Mouse (Mus musculus) adrenal gland, postnatal 36 days (tissue): ENCODE measurements around the gene Cyp2g1. TPM values are rescaled to one million over a fixed set of nuclear protein-coding genes. Genes with fewer than 3 reads are reported as not detected.

Source experiments
- total RNA-seq, 2 experiments: library from RNA; stranded (reverse); gene quantifications; 2 replicates each; pipeline ENCODE4 v1.2.3; 2021

The Cyp2g1 gene
- total RNA-seq, 2 experiments from 2014 or later = not detected

Other genes starting within 250 kb of the Cyp2g1 start
- not detected for gene Vmn1r185, start 190.4 kb upstream of the Cyp2g1 start, total RNA-seq
- not detected for gene Cyp2b23, start 122.5 kb upstream of the Cyp2g1 start, total RNA-seq
- gene Cyp2b19, start 51.8 kb upstream of the Cyp2g1 start, total RNA-seq = not detected
- gene Cyp2a5, start 26.4 kb downstream of the Cyp2g1 start, total RNA-seq = under 1 TPM in 1 of 2 experiments, not detected in 1; 0.20 TPM
- not detected for gene Cyp2a22, start 130.5 kb downstream of the Cyp2g1 start, total RNA-seq
- under 1 TPM; 0.30 to 0.79 TPM for gene Cyp2a12, start 220.2 kb downstream of the Cyp2g1 start, total RNA-seq